In genomic region chr3:87795336-87796277, GRCm38 (mm10) we compare ENCODE assay signal across 9 mouse cellular contexts. TPM values are rescaled to one million over a fixed set of nuclear protein-coding genes. Genes with fewer than 3 reads are reported as not detected.
DNase-seq lines count a peak whose midpoint lies in the region; ATAC-seq and TF ChIP-seq lines count a peak whose summit lies in the region.
"Had no signal": no experiment of that assay in that cellular context is flagged by ENCODE, and none has a peak within 500 bp of the region (broad histone marks: within the 10 kb centered on the region; RNA-seq: fewer than 3 reads in every experiment).

No protein-coding gene starts in this region.

- H3K27ac ChIP-seq in cortical plate, adult 2 months (ENCODE audit: insufficient read depth, low read length): no peak overlapping the region
- H3K27ac ChIP-seq in intestine, postnatal 0 days (ENCODE audit: low read depth, low read length): no peak overlapping the region
- H3K27ac ChIP-seq in midbrain, embryonic 16.5 days (ENCODE audit: low read length): no peak overlapping the region
- no peak overlapping the region for H3K27ac ChIP-seq in stomach, embryonic 15.5 days

- H3K9ac ChIP-seq in intestine, postnatal 0 days (ENCODE audit: low read depth, low read length): no peak overlapping the region
- H3K9ac ChIP-seq in midbrain, embryonic 16.5 days (ENCODE audit: low read depth, low read length): peak overlapping the region; percentile 50; the same call in 1 of the 2 replicates
- H3K9ac ChIP-seq in stomach, embryonic 15.5 days: no peak overlapping the region

- peak overlapping the region; percentile 56 for H3K4me2 ChIP-seq in intestine, postnatal 0 days (replicated peaks; ENCODE audit: low read depth)
- H3K4me2 ChIP-seq in midbrain, embryonic 16.5 days (ENCODE audit: low read length): peak overlapping the region; percentile 60
- H3K4me2 ChIP-seq in stomach, embryonic 15.5 days: peak overlapping the region; percentile 55

- no peak overlapping the region for H3K4me3 ChIP-seq in cortical plate, adult 2 months (ENCODE audit: insufficient read depth, low read length)
- peak overlapping the region; percentile 29 for H3K4me3 ChIP-seq in intestine, postnatal 0 days (ENCODE audit: low read depth, low read length)
- H3K4me3 ChIP-seq in midbrain, embryonic 16.5 days (ENCODE audit: low read depth, low read length): peak overlapping the region; percentile 30
- peak overlapping the region; percentile 32 for H3K4me3 ChIP-seq in stomach, embryonic 15.5 days (replicated peaks)
- H3K4me3 ChIP-seq: erythroblast, embryonic 14.5 days had no signal

- 0 out of 2 replicates have a peak, but pooled peaks have one; percentile 20 for ATAC-seq in intestine, postnatal 0 days
- ATAC-seq in midbrain, embryonic 16.5 days: no peak
- ATAC-seq in stomach, embryonic 15.5 days (ENCODE audit: insufficient read depth, low FRiP score, low read depth): no peak

- H3K4me1 ChIP-seq in cortical plate, adult 2 months (ENCODE audit: control insufficient read depth, insufficient read depth, low read length): no peaks in the 10 kb centered on the region
- peaks cover 8% of the 10 kb centered on the region; the same call in 1 of the 2 replicates for H3K4me1 ChIP-seq in intestine, postnatal 0 days (replicated peaks; ENCODE audit: control insufficient read depth, insufficient read depth, low read length)
- peaks cover 15% of the 10 kb centered on the region for H3K4me1 ChIP-seq in midbrain, embryonic 16.5 days (ENCODE audit: control insufficient read depth, insufficient read depth, low read length)
- H3K4me1 ChIP-seq in stomach, embryonic 15.5 days: peaks cover 32% of the 10 kb centered on the region

- WGBS in intestine, postnatal 0 days: 13% methylated on average over 33 of the region's 33 CpGs
- 13% methylated on average over 33 of the region's 33 CpGs for WGBS in midbrain, embryonic 16.5 days
- WGBS in stomach, embryonic 15.5 days: 16% methylated on average over 33 of the region's 33 CpGs

- TF ChIP-seq POLR2A in cortical plate, adult 2 months (IDR thresholded peaks at IDR 0.05; ENCODE audit: extremely low read depth, insufficient read depth, low read length): no peak

- peak; percentile 59 for DNase-seq in A20 (ENCODE audit: low read depth, low spot score)
- peak; percentile 67 for DNase-seq in WW6 (ENCODE audit: low read depth, low spot score)
- peak; percentile 23 for DNase-seq in gastrocnemius, postnatal 25 days
- DNase-seq in liver: peak; percentile 48

- H3K9me3 ChIP-seq in intestine, postnatal 0 days (ENCODE audit: control insufficient read depth): no peaks in the 10 kb centered on the region
- H3K9me3 ChIP-seq in midbrain, embryonic 16.5 days (replicated peaks; ENCODE audit: control insufficient read depth, low read length, poor library complexity, severe bottlenecking): no peaks in the 10 kb centered on the region
- no peaks in the 10 kb centered on the region for H3K9me3 ChIP-seq in stomach, embryonic 15.5 days

- no peaks in the 10 kb centered on the region for H3K36me3 ChIP-seq in intestine, postnatal 0 days (ENCODE audit: control insufficient read depth, insufficient read depth)
- H3K36me3 ChIP-seq in midbrain, embryonic 16.5 days (ENCODE audit: control insufficient read depth, insufficient read depth, low read length): no peaks in the 10 kb centered on the region
- no peaks in the 10 kb centered on the region for H3K36me3 ChIP-seq in stomach, embryonic 15.5 days

- peaks cover 79% of the 10 kb centered on the region for H3K27me3 ChIP-seq in intestine, postnatal 0 days (replicated peaks; ENCODE audit: control insufficient read depth, insufficient read depth, low read length)
- peaks cover 69% of the 10 kb centered on the region for H3K27me3 ChIP-seq in midbrain, embryonic 16.5 days (ENCODE audit: control insufficient read depth, insufficient read depth, low read depth, low read length)
- H3K27me3 ChIP-seq in stomach, embryonic 15.5 days (replicated peaks): peaks cover 95% of the 10 kb centered on the region

- peak; percentile 49 for TF ChIP-seq CTCF in cortical plate, adult 2 months (IDR thresholded peaks at IDR 0.05; ENCODE audit: extremely low read depth, insufficient read depth, low read length)
- peak; percentile 87 for TF ChIP-seq CTCF in intestine, postnatal 0 days (IDR thresholded peaks at IDR 0.05; ENCODE audit: low read depth)

RNA-seq across cellular contexts. Expression of gene Ntrk1, which starts 0.6 kb away (rescaled TPM):
- 0.40 TPM in 1 of 2 replicates, not detected in the other for polyA plus RNA-seq in cortical plate, adult 2 months (2012; rRNA removed)
- under 1 TPM in 1 of 2 experiments, not detected in 1; 0.11 TPM for total RNA-seq in gastrocnemius, postnatal 25 days (2021)
- polyA plus RNA-seq in intestine, postnatal 0 days (2015; fragmentation: Nextera tagmentation; extraction: Ambion mirVana): 0.16 and 0.18 TPM in 2 replicates
- 1.3 and 1.4 TPM in 2 replicates for polyA plus RNA-seq in midbrain, embryonic 16.5 days (2015; fragmentation: Nextera tagmentation; extraction: Ambion mirVana)
- polyA plus RNA-seq in stomach, embryonic 15.5 days (2015; fragmentation: Nextera tagmentation; extraction: Ambion mirVana): 1.9 and 2.2 TPM in 2 replicates
- polyA plus RNA-seq: erythroblast, embryonic 14.5 days had no signal

RNA-seq across cellular contexts. Expression of gene Insrr, which starts 1.1 kb away (rescaled TPM):
- polyA plus RNA-seq in cortical plate, adult 2 months (2012; rRNA removed): 0.25 and 0.27 TPM in 2 replicates
- under 1 TPM; 0.29 to 0.31 TPM for total RNA-seq in gastrocnemius, postnatal 25 days (2021)
- 0.05 TPM in 2 replicates for polyA plus RNA-seq in intestine, postnatal 0 days (2015; fragmentation: Nextera tagmentation; extraction: Ambion mirVana)
- 0.43 and 0.86 TPM in 2 replicates for polyA plus RNA-seq in midbrain, embryonic 16.5 days (2015; fragmentation: Nextera tagmentation; extraction: Ambion mirVana)
- 0.59 and 0.89 TPM in 2 replicates for polyA plus RNA-seq in stomach, embryonic 15.5 days (2015; fragmentation: Nextera tagmentation; extraction: Ambion mirVana)
- polyA plus RNA-seq: erythroblast, embryonic 14.5 days had no signal

RNA-seq across cellular contexts. Expression of gene Pear1, which starts 28.5 kb away (rescaled TPM):
- polyA plus RNA-seq in cortical plate, adult 2 months (2012; rRNA removed): 9.6 and 9.9 TPM in 2 replicates
- 10 to 100 TPM in 1 of 2 experiments, 1 to 10 TPM in 1; 6.0 to 11.0 TPM for total RNA-seq in gastrocnemius, postnatal 25 days (2021)
- 7.7 and 10.1 TPM in 2 replicates for polyA plus RNA-seq in intestine, postnatal 0 days (2015; fragmentation: Nextera tagmentation; extraction: Ambion mirVana)
- 6.6 and 6.7 TPM in 2 replicates for polyA plus RNA-seq in midbrain, embryonic 16.5 days (2015; fragmentation: Nextera tagmentation; extraction: Ambion mirVana)
- polyA plus RNA-seq in stomach, embryonic 15.5 days (2015; fragmentation: Nextera tagmentation; extraction: Ambion mirVana): 23.4 and 25.4 TPM in 2 replicates

RNA-seq across cellular contexts. Expression of gene Lrrc71, which starts 47.2 kb away (rescaled TPM):
- polyA plus RNA-seq in cortical plate, adult 2 months (2012; rRNA removed): 0.38 and 0.81 TPM in 2 replicates
- under 1 TPM in 1 of 2 experiments, not detected in 1; 0.35 TPM for total RNA-seq in gastrocnemius, postnatal 25 days (2021)
- polyA plus RNA-seq in intestine, postnatal 0 days (2015; fragmentation: Nextera tagmentation; extraction: Ambion mirVana): 0.23 and 0.34 TPM in 2 replicates
- polyA plus RNA-seq in midbrain, embryonic 16.5 days (2015; fragmentation: Nextera tagmentation; extraction: Ambion mirVana): 1.3 TPM in 2 replicates
- polyA plus RNA-seq in stomach, embryonic 15.5 days (2015; fragmentation: Nextera tagmentation; extraction: Ambion mirVana): 0.37 and 0.53 TPM in 2 replicates
- polyA plus RNA-seq: erythroblast, embryonic 14.5 days had no signal

RNA-seq across cellular contexts. Expression of gene Sh2d2a, which starts 50.9 kb away (rescaled TPM):
- 0.04 TPM in 1 of 2 replicates, not detected in the other for polyA plus RNA-seq in cortical plate, adult 2 months (2012; rRNA removed)
- total RNA-seq in gastrocnemius, postnatal 25 days (2021): under 1 TPM in 1 of 2 experiments, not detected in 1; 0.13 TPM
- polyA plus RNA-seq in intestine, postnatal 0 days (2015; fragmentation: Nextera tagmentation; extraction: Ambion mirVana): 0.17 and 0.47 TPM in 2 replicates
- not detected in 2 replicates for polyA plus RNA-seq in midbrain, embryonic 16.5 days (2015; fragmentation: Nextera tagmentation; extraction: Ambion mirVana)
- polyA plus RNA-seq in stomach, embryonic 15.5 days (2015; fragmentation: Nextera tagmentation; extraction: Ambion mirVana): 0.21 and 0.30 TPM in 2 replicates
